Mouse (Mus musculus) left cerebral cortex, postnatal 36 days (tissue): ENCODE measurements around the gene Egln1. TPM values are rescaled to one million over a fixed set of nuclear protein-coding genes. Genes with fewer than 3 reads are reported as not detected.
A peak's percentile ranks its signal among the peaks of the same experiment; 100 is the strongest.

Source experiments
- DNase-seq, 2 experiments: peaks; one replicate each; pipeline ENCODE4 v3.0.0; 2021 to 2022; ENCODE audit warnings: low spot score in 2 of 2, mixed read lengths in 1 of 2
- intact Hi-C: fragments of 180-260 bp; cut with DNase I; formaldehyde crosslinking; loops from one replicate; pipeline ENCODE4 v1.15.1; 2025
- total RNA-seq, 2 experiments: library from RNA; stranded (reverse); gene quantifications; 2 replicates each; pipeline ENCODE4 v1.2.3; 2021

Egln1 gene
- 10 to 100 TPM; 67.3 to 72.4 TPM for total RNA-seq

DNA sequence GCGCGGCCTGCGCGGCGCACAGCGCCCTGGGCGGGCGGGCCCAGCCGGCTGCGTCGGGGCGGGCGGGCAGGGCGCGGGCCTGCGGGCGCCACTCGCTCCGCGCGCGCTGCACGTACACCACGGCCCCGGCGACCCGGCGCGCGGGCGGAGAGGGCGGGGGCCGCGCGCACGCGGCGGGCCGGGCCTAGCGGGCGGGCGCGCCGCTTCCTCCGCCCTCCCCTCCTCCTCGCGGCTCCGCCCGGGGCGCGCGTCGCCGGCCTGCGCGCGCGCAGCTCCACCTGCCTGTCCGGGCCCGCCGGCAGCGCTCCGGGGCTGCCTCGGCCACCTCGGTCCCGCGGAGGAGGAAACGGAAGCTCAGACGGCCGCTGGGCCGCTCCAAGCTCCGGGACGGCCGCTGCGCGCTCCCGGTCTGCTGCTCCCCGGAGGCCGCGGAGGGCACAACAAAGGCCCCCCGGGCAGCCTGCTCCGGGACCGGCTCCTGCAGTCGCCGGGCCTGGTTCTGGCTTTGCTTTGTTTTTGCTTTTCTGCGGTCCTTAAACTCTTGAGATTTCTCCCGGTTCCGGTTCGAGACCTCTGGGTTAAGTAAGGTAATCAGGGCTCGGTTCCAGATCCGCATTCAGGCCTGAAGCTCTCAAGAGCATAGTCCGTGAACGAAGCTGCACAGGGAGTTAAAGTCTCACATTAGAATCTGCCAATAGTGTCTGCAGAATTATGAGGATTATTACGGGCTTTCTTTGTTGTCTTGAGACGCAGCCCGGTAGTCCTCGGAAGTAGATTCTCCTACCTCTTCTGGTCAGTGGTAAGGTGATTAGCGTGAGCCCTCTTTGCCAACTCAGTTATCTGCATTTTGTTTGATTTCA, at the start of gene Egln1:
Gene Egln1, minus strand, starts transcription at position 116 of the 860 bp plus-strand sequence.
- intact Hi-C loops: loop anchor here (1.0 to 5.0 kb wide), 3 partner anchors 53 to 83 kb away; partner anchors contain the start of gene Tsnax
- DNase-seq: peak; percentile 68 to 83

DNA sequence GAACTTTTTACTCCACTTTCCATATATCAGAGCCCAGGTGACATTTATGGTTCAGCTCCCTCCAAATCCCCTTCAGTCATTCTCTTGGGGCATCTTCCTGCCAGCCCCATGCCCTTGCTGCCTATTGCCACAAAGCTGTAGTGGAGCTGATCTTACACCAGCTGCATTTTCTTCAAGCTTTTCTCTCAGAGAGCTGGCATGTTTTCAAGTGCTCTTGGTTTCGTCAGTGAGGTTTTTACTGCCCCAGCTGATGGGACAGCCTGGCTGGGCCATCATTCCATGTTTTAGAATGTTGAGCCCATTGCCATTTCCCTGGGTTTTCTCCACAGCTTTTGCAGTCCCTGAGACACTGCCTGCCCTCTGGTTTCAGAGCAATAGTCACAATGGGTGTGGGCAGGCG, 46.7 kb upstream of the Egln1 start:
- intact Hi-C loops: no loop called here

DNA sequence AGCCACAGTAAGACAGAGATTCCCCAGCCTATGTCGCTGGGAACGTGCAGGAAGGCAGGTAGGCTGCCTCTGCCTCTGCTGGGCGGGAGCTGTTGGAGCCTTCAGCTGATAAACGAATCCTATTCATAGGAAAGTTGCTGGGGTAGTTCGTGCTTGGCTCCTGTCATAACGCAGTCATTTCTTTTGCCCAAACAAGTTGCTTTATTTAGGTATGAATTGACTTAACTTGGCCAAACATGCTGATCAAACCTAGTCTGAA, 42.5 kb upstream of the Egln1 start:
- intact Hi-C loops: no loop called here
- DNase-seq: no peak

More for the DNA sequence above, 46.7 kb upstream of the Egln1 start:
- DNase-seq: peak in 1 of 2 experiments; percentile 14

DNA sequence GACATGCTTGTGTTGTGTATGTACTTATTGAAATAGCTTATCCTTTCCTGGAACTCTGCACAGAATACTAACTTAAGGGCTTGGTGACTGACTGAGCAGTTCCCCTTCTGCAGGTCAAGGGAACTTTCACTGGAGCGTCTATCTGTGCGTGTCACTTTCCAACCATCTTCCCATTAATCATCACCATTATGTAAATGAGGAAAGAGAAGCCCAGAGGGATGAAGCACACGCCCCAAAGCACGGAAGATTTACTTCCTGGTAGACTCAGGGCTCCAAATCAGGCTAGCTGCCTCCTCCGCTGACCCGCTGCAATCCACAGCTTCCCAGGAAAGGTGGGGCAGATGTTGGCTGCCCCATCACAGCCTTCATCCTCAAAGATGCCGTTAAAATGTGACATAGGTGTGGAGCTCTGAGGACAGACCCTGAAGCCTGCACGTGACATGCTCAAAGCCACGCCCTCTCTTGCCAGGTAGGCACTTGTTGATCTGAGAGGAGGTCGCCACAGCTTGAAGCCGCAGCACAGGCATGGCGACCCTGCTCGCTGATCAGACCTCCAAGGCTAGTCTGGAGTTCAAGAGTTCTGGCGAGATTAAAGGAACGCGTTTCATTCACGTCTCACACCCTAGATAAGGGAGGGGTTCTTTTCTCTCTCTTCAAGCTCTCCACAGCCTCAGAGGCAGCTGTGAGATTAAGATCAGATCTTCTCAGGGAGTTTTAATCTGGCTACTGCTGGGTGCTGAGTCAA, 42.0 kb upstream of the Egln1 start:
- DNase-seq: no peak
- intact Hi-C loops: no loop called here

DNA sequence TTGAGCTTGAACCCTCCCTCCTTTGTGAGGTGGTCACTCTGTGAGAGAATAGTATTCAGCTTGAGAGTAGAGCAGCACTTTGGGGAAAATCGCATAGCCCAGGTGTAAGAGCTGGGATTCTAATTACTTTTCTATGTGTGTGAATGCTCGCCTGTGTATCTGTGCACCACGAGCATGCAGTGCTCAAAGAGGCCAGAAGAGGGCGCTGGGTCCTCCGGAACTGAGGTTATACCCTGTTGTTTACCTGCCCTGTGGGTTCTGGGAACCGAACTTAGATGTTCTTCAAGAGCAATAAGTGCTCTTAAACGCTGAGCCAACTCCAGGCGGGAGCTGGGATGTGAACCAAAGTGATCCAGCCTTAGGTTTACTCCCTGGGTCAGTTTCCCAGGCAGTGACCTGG, 31.7 kb upstream of the Egln1 start:
- no peak for DNase-seq
- intact Hi-C loops: no loop called here

DNA sequence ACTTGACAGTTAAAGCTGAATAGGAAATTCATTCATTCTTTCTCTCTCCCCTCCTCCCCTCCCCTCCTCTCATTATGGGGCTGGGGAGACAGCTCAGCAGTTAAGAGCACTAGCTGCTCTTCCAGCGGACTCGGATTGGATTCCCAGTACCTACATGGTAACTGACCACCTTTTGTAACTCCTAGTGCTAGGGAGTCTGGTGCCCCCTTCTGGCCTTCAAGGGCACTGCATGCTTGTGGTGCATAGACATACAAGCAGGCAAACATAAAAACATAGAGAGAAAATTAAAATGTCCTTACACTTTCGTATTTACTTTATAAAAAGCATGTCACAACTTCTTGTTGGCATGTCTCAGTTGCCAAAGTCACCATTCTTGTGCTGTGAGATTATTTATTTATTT, 30.9 kb upstream of the Egln1 start:
- no peak for DNase-seq
- intact Hi-C loops: no loop called here

DNA sequence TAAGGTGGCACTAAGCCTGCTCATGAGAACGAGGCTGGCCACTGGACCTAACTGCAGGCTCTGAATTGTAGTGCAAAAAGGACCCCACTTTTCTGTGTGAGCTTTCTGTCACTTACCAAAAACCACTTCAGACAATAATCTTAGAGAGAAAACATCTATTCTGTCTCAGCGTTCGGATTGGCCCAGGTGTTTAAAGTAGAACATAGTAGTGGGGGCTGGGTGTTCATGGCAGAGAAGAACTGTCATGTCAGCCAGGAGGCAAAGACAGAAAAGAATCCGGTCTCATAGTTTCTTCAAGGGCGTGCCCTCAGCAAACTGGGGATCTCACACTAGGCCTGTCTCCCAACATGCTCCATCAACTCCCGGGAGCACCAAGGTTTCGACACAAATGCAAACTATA, 28.9 kb upstream of the Egln1 start:
- no peak for DNase-seq
- intact Hi-C loops: no loop called here

DNA sequence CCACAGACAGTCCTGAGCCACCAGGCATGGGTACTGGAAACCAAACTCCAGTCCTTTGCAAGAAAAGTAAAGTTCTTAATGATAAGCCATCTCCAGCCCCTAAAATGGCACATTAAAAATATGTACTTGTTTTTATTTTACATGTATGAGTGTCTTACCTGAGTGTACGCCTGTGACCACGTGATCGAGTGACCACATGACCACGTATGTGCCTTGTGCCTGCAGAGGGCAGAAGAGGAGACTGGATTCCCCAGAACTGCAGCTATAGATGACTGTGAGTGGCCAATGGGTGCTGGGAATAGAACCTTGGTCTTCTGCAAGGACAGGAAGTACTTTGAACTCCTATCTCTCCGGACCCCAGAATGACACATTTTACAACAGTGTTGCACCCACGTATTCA, 27.1 kb upstream of the Egln1 start:
- intact Hi-C loops: no loop called here
- DNase-seq: no peak

DNA sequence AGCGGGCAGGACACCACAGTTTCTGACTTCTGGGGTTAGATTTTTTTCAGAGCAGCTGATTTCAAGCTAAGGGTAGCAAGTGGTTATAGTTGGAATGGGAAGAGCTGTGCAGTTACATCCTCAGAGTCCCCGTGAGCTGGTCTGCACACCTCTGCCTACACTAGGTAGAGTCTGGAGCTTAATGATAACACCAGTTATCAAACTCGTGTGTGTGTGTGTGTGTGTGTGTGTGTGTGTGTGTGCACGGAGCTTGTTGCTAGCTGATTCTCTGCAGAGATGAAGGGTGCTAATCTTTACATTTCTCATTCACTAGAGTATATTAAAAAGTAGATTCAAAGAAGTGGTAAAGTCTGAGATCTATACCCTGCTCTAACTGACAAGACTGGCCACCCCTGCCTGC, 25.1 kb upstream of the Egln1 start:
- DNase-seq: no peak
- intact Hi-C loops: no loop called here

DNA sequence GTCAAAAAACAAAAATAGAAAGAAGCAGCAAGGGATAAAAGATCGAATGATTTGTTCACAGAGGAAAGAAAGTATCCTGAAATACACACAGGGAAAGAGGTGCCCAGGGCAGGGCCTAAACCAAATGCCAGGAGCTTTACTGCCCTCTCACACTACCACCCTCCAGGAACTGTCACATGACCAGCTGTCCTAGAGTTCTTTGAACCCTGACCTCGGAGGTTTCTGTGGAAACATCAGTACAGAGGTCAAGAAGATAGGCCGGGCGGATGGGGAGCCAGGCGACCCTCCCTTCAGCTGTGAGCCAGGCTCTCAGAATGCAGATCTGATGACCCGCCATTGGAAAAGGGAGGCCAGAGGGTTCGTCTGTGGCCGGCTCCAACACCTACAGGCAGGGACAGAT, 24.1 kb upstream of the Egln1 start:
- intact Hi-C loops: no loop called here
- DNase-seq: no peak

DNA sequence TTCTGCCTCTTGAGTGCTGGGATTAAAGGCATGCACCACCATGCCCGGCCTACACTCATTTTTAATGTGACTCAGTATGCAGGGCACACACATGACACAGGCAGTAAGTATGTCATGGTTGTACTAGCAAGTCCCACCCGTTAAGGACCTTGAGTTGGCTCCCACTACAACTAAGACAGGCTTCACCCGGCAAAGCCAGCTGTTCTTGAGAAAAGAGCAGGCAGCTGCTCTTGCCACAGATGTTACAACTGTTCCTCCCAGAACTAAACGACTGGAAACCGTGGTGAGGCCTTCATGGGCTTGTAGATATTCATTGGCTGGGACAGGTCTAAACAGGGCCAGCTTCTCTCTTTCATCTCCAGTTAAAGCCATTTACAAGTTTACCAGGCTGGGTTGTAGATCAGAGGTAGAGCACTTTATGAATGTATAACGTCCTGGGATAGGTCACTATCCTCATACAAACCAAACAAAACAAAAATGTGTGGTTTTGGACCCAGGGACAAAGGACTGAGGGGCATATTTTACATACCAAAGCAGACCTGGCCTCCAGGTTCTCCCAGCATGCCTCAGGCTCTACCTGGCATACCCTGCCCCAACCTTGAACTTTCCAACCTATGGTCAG, 21.3 kb upstream of the Egln1 start:
- intact Hi-C loops: no loop called here
- no peak for DNase-seq

DNA sequence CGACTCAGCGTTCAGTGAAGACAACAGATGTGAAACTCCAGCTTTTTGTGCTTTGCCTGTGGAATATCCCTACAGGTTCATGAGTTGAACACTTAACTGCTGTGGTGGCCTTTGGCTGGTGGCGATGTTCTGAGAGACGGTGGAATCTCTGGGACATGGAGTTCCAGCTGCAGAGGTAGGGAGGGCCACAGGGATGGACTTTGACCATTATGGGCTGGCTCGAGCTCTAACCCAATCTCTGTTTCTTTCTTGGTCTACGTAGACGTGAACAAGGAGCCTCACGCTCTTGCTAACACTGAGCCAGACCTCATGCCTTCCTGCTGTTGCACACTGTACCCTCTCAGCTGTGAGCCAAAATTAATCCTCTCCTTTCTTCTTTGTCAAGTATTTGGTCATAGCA, 15.8 kb upstream of the Egln1 start:
- intact Hi-C loops: no loop called here
- no peak for DNase-seq

DNA sequence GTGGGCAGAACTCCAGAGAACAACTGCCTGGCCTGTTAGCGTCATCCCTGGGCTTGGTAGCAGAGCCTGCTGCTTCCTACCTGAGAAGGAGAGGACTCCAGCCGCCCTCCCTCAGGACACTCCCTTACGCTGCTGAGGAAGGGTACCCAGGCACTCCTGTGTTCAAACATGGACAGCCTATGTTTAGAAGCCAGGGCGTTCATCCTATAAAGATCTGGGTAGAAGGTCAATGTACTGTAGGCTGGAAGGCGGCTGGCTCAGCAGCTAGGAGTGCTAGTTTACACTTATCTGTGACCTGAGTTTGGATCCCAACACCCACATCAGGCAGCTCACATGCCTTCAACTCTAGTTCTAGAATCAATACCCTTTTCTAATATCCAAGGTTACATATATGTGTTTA, 14.1 kb upstream of the Egln1 start:
- intact Hi-C loops: no loop called here
- no peak for DNase-seq

DNA sequence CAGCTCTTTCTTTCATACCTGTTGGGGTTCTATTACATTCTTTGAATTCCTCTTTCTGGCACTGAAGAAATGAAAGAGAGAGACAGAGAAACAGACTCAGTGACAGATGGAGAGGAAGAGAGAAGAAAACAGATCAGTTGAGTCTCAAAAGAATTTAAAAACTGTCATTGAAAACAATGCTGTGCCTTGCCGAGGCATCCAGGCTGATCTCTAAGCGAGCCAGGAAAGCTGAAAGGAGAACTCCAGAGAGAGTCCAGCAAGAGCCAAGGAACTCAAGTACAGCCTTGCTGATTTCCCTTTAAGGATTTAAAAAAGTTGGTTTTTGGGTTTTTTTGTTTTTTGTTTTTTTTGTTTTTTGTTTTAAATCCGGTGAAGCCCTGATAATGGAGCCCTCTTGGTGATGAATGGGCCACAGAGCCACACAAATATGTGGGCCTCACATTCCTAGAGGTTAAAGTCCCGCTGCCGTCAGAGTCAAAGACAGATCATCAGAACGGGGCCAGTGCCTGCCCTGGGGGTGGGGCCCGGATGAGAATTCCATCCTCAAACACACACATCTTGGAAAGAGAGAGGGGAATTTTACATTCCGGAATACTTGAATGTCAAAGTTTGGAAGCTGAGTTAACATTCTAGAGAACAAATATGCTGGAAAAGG, 11.2 kb upstream of the Egln1 start:
- no peak for DNase-seq
- intact Hi-C loops: no loop called here

DNA sequence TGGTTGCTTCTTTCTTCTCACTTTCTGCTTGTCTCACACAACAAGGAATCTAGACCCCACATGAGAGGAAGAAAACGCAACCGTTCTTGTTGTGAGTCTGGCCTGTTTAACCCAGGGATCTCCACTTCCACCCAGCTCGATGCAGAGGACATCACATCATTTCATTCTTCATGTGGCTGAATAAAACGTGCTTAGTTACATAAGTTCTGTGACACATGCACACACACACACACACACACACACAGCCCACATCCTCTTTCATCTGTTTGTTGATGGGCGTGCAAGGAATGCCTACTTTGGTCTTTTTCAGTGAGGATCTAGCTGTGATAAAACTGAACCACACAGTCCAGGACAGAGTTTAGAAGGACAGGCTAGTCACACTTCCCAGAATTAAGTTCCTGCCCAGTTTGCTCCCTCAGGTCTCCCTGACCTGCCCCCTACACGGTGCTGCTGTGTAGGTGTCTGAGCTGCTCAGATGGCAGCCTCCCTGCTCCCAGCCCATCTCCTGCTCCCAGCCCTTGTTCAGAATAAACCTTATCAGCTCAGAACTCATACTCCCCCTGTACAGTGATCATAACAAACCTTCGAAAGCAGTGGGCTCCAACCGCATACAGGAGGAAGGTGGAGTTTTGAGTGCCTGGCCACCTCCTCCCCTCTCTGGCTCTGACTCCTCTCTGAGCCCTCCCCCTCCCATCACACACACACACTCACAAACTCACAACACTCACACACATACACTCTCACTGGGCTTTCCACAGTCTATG, 10.5 kb upstream of the Egln1 start:
- intact Hi-C loops: no loop called here
- no peak for DNase-seq

DNA sequence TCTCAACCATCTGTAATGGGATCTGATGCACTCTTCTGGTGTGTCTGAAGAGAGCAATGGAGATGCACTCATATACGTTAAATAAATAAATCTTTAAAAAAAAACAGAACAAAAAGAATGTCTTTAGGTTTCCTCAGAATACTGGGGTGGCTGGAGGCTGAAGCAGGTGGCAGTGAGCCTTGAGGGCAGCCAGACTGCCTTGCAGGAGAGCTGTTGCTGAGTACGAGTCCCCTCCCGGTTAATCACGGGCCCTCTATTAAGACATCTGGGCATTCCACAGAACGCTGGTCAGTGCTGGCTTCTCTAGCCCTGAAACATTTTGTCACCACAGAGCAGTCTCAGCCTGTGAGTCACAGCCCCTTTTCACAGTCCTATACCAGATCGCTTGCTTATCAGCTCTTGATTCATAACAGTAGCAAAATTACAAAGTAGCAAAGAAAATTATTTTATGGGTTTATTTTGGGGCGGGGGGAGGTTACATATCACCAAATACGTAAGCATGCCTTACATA, 5.5 kb upstream of the Egln1 start:
- no peak for DNase-seq
- intact Hi-C loops: no loop called here

DNA sequence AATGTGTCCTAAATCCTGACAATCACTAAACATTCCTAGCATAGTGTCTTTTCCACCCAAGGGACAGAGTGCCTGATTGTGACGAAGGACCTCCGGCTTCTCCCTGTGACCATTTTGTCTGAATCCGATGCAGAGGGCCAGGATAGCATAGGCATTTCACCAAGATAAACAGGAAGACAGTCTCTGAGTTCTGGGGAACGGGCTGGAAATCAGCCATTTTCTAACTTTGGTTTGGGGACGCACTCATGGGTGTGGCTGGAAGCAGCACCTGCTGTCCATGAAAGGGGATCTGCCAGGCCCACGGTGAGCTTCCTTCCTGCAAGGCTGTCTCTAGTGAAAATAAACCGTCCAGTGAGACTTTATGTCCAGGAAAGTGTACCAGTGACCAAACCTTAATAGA, 4.1 kb upstream of the Egln1 start:
- intact Hi-C loops: no loop called here

DNA sequence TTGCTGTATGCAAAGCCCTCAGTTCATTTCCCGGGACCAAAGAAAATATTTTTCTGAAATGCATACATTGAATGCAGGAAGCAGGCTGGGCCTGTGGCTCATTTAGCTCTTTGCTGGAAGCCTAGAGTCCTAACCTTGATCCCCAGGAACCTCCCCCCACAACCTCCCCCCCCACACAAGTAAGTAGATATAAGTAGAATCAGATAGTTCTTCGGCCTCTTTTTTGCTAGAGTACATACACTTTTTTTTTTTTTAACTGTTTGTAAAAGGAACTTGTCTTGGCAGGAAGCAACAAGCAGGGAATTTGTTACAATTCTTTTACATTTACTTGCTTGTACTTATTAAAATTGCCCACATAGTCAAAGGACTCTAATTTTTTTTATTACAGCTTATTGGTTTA, 1.7 kb upstream of the Egln1 start:
- intact Hi-C loops: no loop called here

More for the DNA sequence above, 4.1 kb upstream of the Egln1 start:
- no peak for DNase-seq

DNA sequence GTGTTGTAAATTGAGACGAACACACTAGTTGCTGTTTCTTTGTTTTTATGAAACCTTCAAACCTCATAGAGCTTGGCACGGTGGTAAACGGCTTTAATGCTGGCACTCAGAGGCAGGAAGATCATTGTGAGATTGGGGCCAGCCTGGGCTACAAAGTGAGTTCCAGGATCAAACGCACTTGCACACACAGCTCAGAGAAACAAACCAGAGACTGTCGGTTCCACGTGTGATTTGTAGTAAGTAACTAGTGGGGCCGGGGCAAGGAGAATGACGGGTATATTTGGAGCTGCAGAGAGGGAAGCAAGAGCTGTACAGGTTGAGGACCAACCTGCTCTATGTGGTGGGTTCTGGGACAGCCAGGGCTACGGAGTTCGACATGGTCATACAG, 939 bp upstream of the Egln1 start:
- no peak for DNase-seq
- intact Hi-C loops: no loop called here

More for the DNA sequence above, 1.7 kb upstream of the Egln1 start:
- no peak for DNase-seq
